Mouse (Mus musculus): ENCODE data around the gene Mlh3.

The Mlh3 gene

GRCm38 (mm10) chr12:85280845-85281651 is 10.6 kb upstream of the Mlh3 start:
- DNase-seq, result no peak

GRCm38 (mm10) chr12:85280105-85280844 is 9.9 kb upstream of the Mlh3 start:
- DNase-seq, result peak; percentile 98 to 99

- peak in 1 of 2 experiments; percentile 51 for DNase-seq
Measured at GRCm38 (mm10) chr12:85279396-85280080, 9.1 kb upstream of the Mlh3 start.

- no peak for DNase-seq
Measured at GRCm38 (mm10) chr12:85278919-85279318, 8.5 kb upstream of the Mlh3 start.

GRCm38 (mm10) chr12:85276273-85276672 is 5.9 kb upstream of the Mlh3 start:
- DNase-seq, result no peak

- DNase-seq, result no peak
Measured at GRCm38 (mm10) chr12:85273508-85273907, 3.1 kb upstream of the Mlh3 start.

- DNase-seq, result no peak
Measured at GRCm38 (mm10) chr12:85271843-85272206, 1.4 kb upstream of the Mlh3 start.

GRCm38 (mm10) chr12:85271132-85271842 is 888 bp upstream of the Mlh3 start:
- DNase-seq, result no peak

- DNase-seq, result no peak
Measured at GRCm38 (mm10) chr12:85269821-85270220, 578 bp downstream of the Mlh3 start.

- no peak for DNase-seq
Measured at GRCm38 (mm10) chr12:85266248-85266647, 4.2 kb downstream of the Mlh3 start.

- DNase-seq, result no peak
Measured at GRCm38 (mm10) chr12:85264940-85265339, 5.5 kb downstream of the Mlh3 start.

- DNase-seq, result peak; percentile 33 to 48
Measured at GRCm38 (mm10) chr12:85264531-85264930, 5.9 kb downstream of the Mlh3 start.

GRCm38 (mm10) chr12:85263190-85263589 is 7.2 kb downstream of the Mlh3 start:
- no peak for DNase-seq

GRCm38 (mm10) chr12:85262489-85262888 is 7.9 kb downstream of the Mlh3 start:
- no peak for DNase-seq

- DNase-seq, result no peak
Measured at GRCm38 (mm10) chr12:85257008-85257639, 13.3 kb downstream of the Mlh3 start.

GRCm38 (mm10) chr12:85256074-85256751 is 14.2 kb downstream of the Mlh3 start:
- no peak for DNase-seq

- no peak for DNase-seq
Measured at GRCm38 (mm10) chr12:85252083-85252482, 18.3 kb downstream of the Mlh3 start.

- DNase-seq, result no peak
Measured at GRCm38 (mm10) chr12:85237553-85237952, 32.8 kb downstream of the Mlh3 start.

- no peak for DNase-seq
Measured at GRCm38 (mm10) chr12:85233376-85234358, 36.7 kb downstream of the Mlh3 start.

- DNase-seq, result no peak
Measured at GRCm38 (mm10) chr12:85227876-85228599, 42.4 kb downstream of the Mlh3 start.
